Mouse (Mus musculus): Measurements from ENCODE around the gene Chrnd. TPM values are rescaled to one million over a fixed set of nuclear protein-coding genes. Genes with fewer than 3 reads are reported as not detected.

Chrnd gene
- not detected in 2 replicates for polyA plus RNA-seq (2021; fragmentation: Nextera tagmentation)
- long read RNA-seq, experiment 1: 0 reads
- long read RNA-seq, experiment 2: 0 reads

DNA sequence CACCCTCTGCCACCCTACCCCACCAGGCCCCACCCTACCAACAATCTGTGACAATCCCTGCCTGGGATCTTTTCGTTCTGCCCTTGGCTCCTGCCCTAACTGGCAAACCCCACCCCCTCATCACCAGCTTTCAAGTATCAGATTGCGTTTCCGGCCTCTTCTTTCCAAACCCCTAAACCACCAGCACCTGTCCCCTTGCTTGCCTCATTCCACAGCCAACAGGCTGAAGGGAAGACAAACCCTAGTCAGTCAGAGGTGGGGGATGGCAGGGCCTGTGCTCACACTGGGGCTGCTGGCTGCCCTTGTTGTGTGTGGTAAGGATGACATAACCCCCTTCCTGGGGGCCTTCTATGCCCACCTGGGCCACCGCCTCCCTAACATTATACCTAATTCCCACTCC, at the start of gene Chrnd:
Gene Chrnd (plus strand): TSS at position 179 of the 400 bp plus-strand sequence.

DNA sequence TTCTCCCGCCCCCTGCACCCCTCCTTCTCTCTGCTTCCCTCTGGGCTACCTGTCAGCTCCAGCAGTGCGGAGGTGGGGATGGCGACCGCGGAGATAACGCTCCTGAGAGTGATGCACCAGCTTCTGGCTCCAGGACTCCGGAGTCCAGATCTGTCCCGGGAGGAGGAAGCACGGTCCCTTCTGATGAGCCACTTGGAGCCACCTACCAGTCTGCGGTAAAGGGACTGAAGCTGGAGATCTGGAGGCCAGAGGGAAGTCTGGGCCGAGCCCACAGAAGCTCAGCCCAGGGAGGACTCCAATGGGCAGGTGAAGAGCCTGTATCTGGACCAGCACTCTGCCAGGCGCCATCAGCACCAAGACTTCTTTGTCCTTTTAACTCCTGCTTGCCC, 34.2 kb upstream of the Chrnd start, which contains the start of gene Ecel1:
Gene Ecel1 (minus strand): TSS at position 323 of the 389 bp plus-strand sequence.

DNA sequence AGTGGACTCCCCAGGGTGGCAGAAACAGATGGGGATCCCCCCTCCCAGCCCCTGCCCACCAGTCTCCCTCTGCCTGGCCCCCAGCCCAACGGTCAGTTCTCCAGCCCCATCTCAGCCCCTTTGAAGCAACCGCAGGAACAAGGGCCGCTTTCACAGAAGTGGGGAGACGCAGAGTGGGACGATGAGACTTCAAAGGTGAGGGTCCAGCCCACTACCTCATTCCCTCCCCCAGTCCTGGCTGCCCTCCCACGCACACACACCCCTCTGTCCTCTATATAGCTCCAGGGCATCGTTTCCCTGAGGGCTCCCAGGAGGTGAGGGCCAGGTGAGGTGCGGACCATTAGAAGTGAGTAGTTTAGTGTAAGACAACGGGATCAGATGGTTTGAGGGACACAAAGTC, 7.4 kb upstream of the Chrnd start, which contains the start of gene Prss56:
Gene Prss56 (plus strand): TSS at position 301 of the 400 bp plus-strand sequence.

DNA sequence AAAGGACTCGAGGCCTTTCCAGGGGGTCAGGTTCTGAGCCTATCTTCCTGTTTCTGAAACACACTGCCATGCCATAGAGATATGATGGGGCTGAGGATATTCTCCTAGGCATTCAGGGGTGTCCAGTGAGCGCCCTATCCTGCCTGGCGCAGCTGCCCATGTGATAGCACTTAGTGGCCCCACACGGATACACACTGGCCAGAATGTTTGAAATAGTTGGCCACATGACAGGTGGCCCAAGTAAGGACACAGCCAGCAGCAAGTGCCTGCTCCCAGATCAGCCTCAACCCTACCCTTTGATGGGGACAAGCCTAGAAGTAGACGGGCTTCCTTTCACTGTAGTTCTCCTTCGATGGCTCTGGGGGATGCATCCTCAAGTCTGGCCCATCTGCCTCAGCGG, 14.1 kb downstream of the Chrnd start, which contains the start of gene Chrng:
Gene Chrng (plus strand): TSS at position 193 of the 400 bp plus-strand sequence.

DNA sequence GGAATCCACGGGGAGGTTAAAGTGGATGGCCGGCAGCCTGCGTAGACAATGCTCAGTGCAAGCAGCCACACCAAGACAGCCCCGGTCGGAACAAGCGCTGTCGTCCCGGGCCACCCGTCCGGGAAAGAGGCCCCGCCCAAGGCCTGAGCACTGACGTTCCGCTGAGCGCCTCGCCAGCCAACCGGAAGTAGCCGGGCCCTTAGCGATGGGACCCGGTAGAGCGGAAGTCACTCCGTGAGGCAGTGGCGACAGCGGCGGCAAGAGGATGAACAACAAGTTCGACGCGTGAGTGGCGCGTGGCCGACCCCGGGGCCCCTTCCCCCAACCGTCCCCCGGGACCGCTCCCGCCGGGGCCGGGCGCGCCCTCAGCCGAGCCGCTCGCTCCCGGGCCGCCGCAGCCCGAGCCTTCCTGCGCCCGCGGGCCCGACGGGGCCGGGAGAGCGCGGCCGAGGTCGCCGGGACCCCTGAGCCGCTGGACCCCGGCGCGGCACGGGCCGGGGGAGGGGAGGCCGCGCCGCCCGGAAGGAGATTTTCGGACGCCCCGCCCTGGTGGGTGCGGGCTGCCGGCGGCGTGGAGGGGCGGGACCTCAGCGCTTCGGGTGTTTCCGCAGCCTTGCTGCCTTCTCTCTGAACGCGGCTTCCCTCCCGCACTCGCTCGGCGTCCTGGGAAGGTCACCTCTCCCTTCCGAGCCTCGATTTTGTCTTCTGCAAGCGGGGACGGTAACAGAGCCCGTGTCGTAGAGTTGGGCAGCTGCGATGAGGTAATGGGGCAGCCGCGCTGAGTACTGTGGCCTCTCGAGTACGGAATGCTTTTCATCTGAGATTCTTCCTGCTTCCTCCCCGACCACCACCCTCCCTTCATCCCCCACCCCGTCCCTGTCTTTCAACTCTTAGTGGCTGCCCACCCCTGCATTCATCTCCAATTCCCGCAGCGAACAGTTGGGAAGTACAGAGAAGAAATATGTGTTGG, 23.6 kb downstream of the Chrnd start, which contains the start of gene Eif4e2:
Gene Eif4e2 (plus strand): TSS at position 180 of the 970 bp plus-strand sequence.

Other genes with a start within 250 kb of the Chrnd start
- gene Alppl2, start 100.7 kb upstream of the Chrnd start, polyA plus RNA-seq (2021; fragmentation: Nextera tagmentation): not detected in 2 replicates
- not detected in 2 replicates for gene Alpi, start 89.0 kb upstream of the Chrnd start, polyA plus RNA-seq (2021; fragmentation: Nextera tagmentation)
- gene Akp3, start 65.6 kb upstream of the Chrnd start, polyA plus RNA-seq (2021; fragmentation: Nextera tagmentation): not detected in 2 replicates
- 7.9 and 10.0 TPM in 2 replicates for gene Ecel1, start 34.1 kb upstream of the Chrnd start, polyA plus RNA-seq (2021; fragmentation: Nextera tagmentation)
- gene Prss56, start 7.3 kb upstream of the Chrnd start, polyA plus RNA-seq (2021; fragmentation: Nextera tagmentation): 0.08 TPM in 1 of 2 replicates, not detected in the other
- gene Chrng, start 14.1 kb downstream of the Chrnd start, polyA plus RNA-seq (2021; fragmentation: Nextera tagmentation): not detected in 2 replicates
- gene Eif4e2, start 23.3 kb downstream of the Chrnd start, polyA plus RNA-seq (2021; fragmentation: Nextera tagmentation): 32.6 and 33.8 TPM in 2 replicates
- 22.4 and 24.2 TPM in 2 replicates for gene Efhd1, start 73.8 kb downstream of the Chrnd start, polyA plus RNA-seq (2021; fragmentation: Nextera tagmentation)
- 18.2 and 42.6 TPM in 2 replicates for gene Gigyf2, start 136.4 kb downstream of the Chrnd start, polyA plus RNA-seq (2021; fragmentation: Nextera tagmentation)
- gene Kcnj13, start 204.1 kb downstream of the Chrnd start, polyA plus RNA-seq (2021; fragmentation: Nextera tagmentation): 4.6 and 199 TPM in 2 replicates

All from layer of hippocampus, adult 6 months (tissue).